Mouse (Mus musculus): ENCODE data around the gene Ncaph2.

Ncaph2 gene

DNA sequence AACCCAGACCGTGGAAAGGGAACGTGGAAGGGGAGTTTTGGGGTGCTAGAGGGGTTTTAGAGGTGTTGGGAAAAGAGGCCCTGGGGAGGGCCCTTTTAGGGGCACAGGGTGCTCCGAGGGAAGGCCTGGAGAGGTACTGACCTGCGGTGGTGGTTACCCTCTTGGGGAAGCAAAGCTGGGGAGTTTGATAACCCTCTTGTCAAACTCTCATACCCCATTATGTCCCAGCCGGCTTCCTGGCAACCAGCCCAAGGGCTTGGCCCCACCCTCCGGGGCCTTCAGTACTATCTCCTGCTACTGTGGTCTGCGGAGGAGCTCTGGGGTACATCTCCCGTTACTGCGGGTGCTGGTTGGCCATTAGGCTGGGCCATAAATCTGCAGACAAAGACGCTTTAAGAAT, 23.9 kb downstream of the Ncaph2 start:
- peak; percentile 56 for DNase-seq

DNA sequence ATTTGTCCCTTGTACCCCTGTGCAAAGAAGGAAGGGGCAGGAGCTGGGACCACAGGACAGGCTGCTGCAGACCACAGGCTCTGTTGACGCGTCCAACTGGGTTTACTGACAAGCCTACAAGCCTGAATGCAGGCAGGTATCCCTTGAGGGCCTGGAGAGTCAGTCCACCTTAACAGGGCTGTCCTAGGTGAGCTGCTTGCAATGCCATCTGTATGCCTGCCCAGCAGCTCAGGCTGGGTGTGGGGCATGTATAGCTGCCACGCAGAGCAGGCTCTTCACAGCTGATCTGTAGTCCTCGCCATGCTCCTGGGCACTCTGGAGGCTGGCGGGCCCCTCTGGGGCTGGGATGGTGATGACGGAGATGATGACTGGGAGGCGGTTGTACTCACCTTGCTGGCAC, 29.1 kb downstream of the Ncaph2 start, which contains the start of gene Klhdc7b:
Gene Klhdc7b (plus strand): TSS at position 301 of the 400 bp plus-strand sequence.
- no peak for DNase-seq

DNA sequence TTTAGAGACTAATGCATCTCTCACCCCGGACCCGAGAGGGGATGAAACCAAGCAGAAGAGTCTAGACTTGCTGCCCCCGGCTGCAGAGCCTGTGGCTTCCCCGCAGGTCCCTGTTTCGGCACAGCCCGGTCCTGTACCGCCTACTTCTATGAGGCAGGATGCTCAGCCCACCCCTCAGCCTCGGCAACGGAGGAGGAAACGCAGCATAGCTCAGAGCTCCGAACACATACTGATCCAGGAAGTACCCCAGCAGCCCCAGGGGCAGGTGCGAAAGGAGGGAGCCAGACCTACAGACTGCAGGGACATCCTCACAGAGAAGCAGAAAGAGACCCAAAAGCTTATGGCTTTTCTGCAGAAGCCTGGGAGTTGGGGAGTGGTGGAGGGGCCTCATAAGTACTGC, 31.6 kb downstream of the Ncaph2 start:
- peak; percentile 65 for DNase-seq

DNA sequence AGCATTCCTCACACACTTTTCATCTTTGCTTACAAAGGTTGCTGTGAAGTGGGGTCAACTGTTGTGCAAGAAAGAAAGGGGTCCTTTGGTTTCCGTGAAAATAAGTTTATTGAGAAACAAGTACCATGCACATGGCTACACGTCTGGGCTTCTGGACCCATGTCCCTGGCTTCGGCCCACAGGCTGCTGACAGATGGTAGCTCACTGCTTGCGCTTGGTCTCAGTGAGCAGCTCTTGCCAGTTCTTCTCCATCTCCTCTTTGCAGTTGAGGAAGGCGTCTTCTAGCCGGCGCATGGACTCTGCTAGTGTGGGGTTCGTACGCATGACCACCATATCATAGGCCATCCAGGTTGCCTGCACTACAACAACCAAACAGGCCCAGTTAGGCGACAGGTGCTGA, 34.6 kb downstream of the Ncaph2 start:
- no peak for DNase-seq

DNA sequence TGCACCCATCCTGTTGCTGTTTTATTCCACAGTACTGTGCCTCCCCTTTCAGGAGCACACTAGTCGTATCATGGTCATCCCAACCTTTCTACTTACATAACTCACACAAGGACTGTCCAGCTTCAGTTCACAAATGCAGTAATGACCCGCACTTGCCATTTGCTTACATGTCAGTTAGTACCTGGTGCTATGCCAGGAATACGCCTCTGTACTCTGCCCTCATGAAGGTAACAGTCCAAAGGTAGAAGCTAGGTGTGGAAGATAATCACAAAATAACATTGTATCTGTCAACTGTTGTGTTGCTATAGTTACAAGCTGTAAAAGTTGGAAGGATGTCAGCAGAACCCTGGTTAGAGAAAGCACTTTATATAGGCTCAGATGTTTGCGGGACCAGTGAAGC, 41.4 kb downstream of the Ncaph2 start:
- DNase-seq, result no peak

DNA sequence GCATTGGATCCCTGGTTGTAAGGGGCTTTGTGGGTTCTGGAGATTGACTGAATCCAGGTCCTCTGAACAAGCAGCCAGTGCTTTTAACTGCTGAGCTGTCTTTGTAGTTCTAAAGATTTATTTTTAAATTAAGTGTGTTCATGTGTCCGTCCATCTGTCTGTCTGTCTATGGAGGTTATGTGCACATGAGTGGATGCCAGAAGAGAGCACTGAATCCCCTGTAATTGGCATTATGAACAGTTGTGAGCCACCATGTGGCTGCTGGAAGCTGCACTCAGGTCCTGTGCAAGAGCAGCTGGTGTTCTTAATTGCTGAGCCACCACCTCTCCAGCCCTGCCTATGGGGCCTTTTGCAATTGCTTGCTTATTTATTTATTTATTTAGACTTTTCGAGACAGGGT, 42.6 kb downstream of the Ncaph2 start:
- no peak for DNase-seq

DNA sequence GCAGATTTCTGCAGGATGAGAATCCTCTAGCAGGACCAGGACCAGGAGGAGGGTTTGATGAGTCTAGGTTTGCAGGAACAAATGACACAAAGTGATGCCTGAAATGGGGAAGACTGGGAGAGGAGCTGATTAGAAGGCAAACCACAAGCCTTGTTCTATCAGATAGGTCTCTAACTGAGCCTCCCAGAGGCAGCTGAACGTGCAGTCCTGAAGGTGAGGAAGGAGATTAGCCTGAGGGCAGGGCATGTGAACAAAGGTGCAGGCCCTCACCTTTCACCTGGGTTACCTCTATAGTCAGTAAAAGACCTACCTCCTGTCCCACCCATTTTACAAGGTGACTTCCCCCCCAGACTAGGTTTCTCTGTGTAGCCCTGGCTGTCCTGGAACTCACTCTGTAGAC, 44.2 kb downstream of the Ncaph2 start:
- DNase-seq, result no peak

DNA sequence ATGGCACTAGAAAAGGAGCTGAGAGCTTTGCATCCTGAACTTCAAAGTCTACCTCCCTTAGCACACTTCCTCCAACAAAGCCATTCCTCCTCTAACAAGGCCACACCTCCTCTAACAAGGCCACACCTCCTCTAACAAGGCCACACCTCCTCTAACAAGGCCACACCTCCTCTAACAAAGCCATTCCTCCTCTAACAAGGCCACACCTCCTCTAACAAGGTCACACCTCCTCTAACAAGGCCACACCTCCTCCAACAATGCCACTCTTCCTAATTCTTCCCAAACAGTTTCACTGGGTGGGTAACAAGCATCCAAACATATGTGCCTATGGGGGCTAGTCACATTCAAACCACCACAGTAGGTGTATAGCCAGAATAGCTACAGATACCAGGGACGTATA, 47.0 kb downstream of the Ncaph2 start:
- no peak for DNase-seq

DNA sequence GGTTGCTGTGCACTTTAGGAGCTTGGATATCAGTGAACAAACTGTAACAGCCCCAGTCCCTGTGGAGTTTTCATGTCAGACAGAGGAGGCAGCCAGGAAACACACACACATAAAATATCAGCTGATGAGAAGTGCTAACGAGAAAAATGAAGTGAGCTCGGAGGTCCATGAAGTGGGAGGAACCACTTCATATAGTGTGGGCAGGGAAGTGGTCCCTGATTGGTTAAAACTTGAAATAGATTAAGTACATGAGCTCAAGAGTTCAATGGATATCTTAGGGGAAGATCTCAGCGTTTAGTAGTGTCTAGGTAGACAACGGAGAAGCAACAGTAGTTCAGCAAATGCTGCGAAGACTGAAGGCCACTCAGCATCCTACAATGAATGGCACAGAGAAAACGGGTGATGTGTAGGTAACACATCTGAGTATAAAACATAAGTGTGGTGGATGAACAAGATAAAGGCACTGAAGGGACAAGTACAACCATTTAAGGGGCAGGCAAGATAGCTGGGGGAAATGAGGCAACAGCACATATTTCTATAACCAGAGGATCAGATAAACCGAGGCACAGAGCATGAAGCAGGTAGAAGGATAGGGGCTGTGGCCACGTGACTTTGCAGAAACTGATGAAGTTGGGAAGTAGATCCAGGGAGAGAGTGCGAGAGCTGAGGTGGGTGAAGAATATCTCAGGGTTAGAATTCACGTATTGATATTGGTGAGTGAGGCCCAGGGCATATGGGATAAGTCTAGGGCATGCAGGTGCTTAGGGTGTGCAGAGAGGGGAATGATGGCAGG, 49.5 kb downstream of the Ncaph2 start:
- no peak for DNase-seq

DNA sequence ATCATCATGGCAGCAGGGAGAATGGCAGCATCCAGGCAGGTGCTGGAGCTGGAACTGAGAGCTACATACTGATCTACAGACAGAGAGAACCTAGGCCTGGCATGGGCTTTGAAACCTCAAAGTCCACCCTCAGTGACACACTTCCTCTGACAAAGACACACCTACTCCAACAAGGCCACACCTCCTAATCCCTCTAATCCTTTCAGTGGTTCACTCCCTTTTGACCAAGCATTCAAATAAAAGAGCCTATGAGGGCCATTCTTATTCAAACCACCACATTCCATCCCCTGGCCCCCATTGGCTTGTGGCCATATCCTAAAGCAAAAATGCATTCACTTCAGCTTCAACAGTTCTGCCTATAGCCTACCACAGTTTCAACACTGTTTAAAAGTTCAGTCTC, 51.2 kb downstream of the Ncaph2 start:
- DNase-seq, result no peak

DNA sequence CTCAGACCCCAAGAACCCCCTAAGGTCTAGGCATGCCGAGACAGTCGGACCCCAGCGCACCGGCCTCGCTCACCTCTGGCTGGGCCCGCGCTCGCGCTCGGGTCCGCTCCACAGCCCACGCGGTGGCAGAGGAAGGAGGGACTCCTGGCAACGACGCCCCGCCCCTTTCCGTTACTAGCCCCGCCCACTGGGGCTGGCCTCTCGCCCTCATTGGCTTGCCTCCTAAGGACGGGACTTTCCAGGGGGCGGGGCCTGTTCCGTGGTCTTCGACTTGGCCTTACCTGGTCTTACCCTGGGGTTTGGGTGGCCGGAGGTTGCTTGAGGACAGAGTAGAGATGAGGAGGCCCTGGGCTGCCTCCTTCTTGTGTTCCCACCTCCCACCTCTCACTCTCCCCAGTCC, 54.6 kb downstream of the Ncaph2 start, which contains the start of gene Syce3:
Gene Syce3 (minus strand): TSS at position 386 of the 400 bp plus-strand sequence.
- no peak for DNase-seq

DNA sequence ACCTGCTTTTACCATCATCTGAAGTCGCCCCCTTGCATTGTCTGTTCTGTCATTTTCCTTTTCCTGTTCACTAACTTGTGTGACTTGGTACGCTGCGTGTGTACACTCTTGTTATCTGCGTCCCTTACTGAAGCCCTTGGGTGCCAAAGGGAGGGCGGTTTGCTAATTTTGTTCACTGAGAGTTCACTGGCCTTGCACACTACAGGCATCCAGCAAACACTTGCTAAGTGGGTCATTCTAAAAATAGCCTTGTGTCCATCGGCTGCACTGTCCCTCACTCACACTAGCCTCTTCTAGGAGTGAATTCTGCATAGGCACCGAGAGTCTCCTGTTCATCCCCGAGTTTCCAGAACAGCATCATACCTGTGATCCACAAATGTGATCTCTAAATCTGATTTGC, 59.8 kb downstream of the Ncaph2 start:
- no peak for DNase-seq

DNA sequence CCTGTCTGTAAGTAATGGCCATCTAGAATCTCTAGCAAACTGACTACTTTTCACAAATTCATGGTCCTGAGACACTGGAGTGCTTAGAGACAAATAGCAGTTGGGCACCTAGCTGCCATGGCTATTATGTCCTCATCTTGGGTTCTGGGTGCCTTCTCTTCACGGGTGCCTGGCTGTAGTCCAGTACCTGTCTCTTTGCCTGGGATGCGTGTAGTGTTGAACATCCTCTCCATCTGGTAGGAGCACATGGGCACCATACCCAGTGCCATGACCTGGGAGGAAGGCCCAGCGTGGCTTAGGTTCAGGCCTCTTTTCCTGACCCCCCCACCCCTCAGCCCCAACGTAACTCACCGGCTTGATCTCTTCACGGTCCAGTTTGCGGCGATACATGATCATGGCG, 66.4 kb downstream of the Ncaph2 start:
- no peak for DNase-seq
